Mouse (Mus musculus) megakaryocyte, embryonic 14.5 days (primary cell): ENCODE measurements around the gene Olfr648.

Source experiments
- FLI1 ChIP-seq: IDR thresholded peaks from 2 replicates; pipeline ENCODE4 v1.6.1; 2012; ENCODE audit warnings: low read length, inconsistent platforms, mixed read lengths
- GATA1 ChIP-seq: IDR thresholded peaks from 3 replicates; pipeline ENCODE4 v1.6.1; 2012; ENCODE audit warnings: mixed read lengths, low read length, inconsistent platforms, borderline replicate concordance

GRCm38 (mm10) chr7:104231203-104231602, 48.0 kb upstream of the Olfr648 start:
- TF ChIP-seq GATA1 (no peak), FLI1 (no peak)
